Mouse (Mus musculus): ENCODE data around the gene Zfp335. TPM values are rescaled to one million over a fixed set of nuclear protein-coding genes. Genes with fewer than 3 reads are reported as not detected.

Zfp335 gene
- polyA plus RNA-seq, 1 experiment from 2014 or later, result 7.6 TPM

GRCm38 (mm10) chr2:164930706-164931581 lies 19.4 kb upstream of the Zfp335 start:
- no peak overlapping the region for H3K27ac ChIP-seq

GRCm38 (mm10) chr2:164924100-164924857 lies 12.7 kb upstream of the Zfp335 start:
- H3K9me3 ChIP-seq (replicated peaks; ENCODE audit: low read length), result no peaks in the 10 kb centered on the region
- no peak overlapping the region for H3K27ac ChIP-seq
- 31% methylated on average over 11 of the region's 11 CpGs for WGBS
- H3K36me3 ChIP-seq (ENCODE audit: insufficient read depth, low read length), result no peaks in the 10 kb centered on the region
- H3K27me3 ChIP-seq (ENCODE audit: insufficient read depth, low read length), result no peaks in the 10 kb centered on the region
- peak; percentile 93 for TF ChIP-seq CTCF (IDR thresholded peaks at IDR 0.05; ENCODE audit: low read depth)
- H3K4me2 ChIP-seq (ENCODE audit: low read length), result no peak overlapping the region
- no peak overlapping the region for H3K9ac ChIP-seq (ENCODE audit: low read depth, low read length)
- peak; percentile 62; the same call in 1 of the 2 replicates for ATAC-seq (replicated peaks; ENCODE audit: low FRiP score, low read depth)
- peak; percentile 87 for DNase-seq (ENCODE audit: low spot score)
- no peaks in the 10 kb centered on the region for H3K4me1 ChIP-seq (replicated peaks; ENCODE audit: insufficient read depth, low read length)
- H3K4me3 ChIP-seq (replicated peaks; ENCODE audit: low read depth, low read length), result no peak overlapping the region

More at GRCm38 (mm10) chr2:164930706-164931581, 19.4 kb upstream of the Zfp335 start:
- Histone ChIP-seq H3K4me2 (ENCODE audit: low read length) (no peak overlapping the region), H3K36me3 (ENCODE audit: insufficient read depth, low read length) (no peaks in the 10 kb centered on the region), H3K9ac (ENCODE audit: low read depth, low read length) (no peak overlapping the region), H3K9me3 (replicated peaks; ENCODE audit: low read length) (no peaks in the 10 kb centered on the region), H3K4me3 (replicated peaks; ENCODE audit: low read depth, low read length) (no peak overlapping the region), H3K27me3 (ENCODE audit: insufficient read depth, low read length) (no peaks in the 10 kb centered on the region), H3K4me1 (replicated peaks; ENCODE audit: insufficient read depth, low read length) (no peaks in the 10 kb centered on the region)
- 39% methylated on average over 11 of the region's 11 CpGs for WGBS
- TF ChIP-seq CTCF (IDR thresholded peaks at IDR 0.05; ENCODE audit: low read depth), result no peak
- DNase-seq (ENCODE audit: low spot score) (no peak), ATAC-seq (replicated peaks; ENCODE audit: low FRiP score, low read depth) (no peak)

GRCm38 (mm10) chr2:164923291-164923690 lies 11.7 kb upstream of the Zfp335 start:
- 34% methylated on average over 4 of the region's 4 CpGs for WGBS
- 0 out of 2 replicates have a peak overlapping the region, but pooled peaks have one; percentile 4 for H3K9ac ChIP-seq (ENCODE audit: low read depth, low read length)
- no peak for TF ChIP-seq CTCF (IDR thresholded peaks at IDR 0.05; ENCODE audit: low read depth)
- H3K4me1 ChIP-seq (replicated peaks; ENCODE audit: insufficient read depth, low read length), result no peaks in the 10 kb centered on the region
- ATAC-seq (replicated peaks; ENCODE audit: low FRiP score, low read depth) (no peak), DNase-seq (ENCODE audit: low spot score) (no peak)
- H3K9me3 ChIP-seq (replicated peaks; ENCODE audit: low read length), result no peaks in the 10 kb centered on the region
- no peak overlapping the region for H3K4me2 ChIP-seq (ENCODE audit: low read length)
- no peaks in the 10 kb centered on the region for H3K27me3 ChIP-seq (ENCODE audit: insufficient read depth, low read length)
- H3K4me3 ChIP-seq (replicated peaks; ENCODE audit: low read depth, low read length), result no peak overlapping the region
- no peaks in the 10 kb centered on the region for H3K36me3 ChIP-seq (ENCODE audit: insufficient read depth, low read length)
- H3K27ac ChIP-seq, result no peak overlapping the region

GRCm38 (mm10) chr2:164921984-164922383 lies 10.4 kb upstream of the Zfp335 start:
- TF ChIP-seq CTCF (IDR thresholded peaks at IDR 0.05; ENCODE audit: low read depth), result no peak
- Histone ChIP-seq H3K36me3 (ENCODE audit: insufficient read depth, low read length) (no peaks in the 10 kb centered on the region), H3K9ac (ENCODE audit: low read depth, low read length) (no peak overlapping the region), H3K4me1 (replicated peaks; ENCODE audit: insufficient read depth, low read length) (no peaks in the 10 kb centered on the region), H3K9me3 (replicated peaks; ENCODE audit: low read length) (no peaks in the 10 kb centered on the region), H3K4me2 (ENCODE audit: low read length) (no peak overlapping the region), H3K4me3 (replicated peaks; ENCODE audit: low read depth, low read length) (no peak overlapping the region), H3K27ac (no peak overlapping the region), H3K27me3 (ENCODE audit: insufficient read depth, low read length) (no peaks in the 10 kb centered on the region)
- 45% methylated on average over 7 of the region's 7 CpGs for WGBS
- ATAC-seq (replicated peaks; ENCODE audit: low FRiP score, low read depth) (no peak), DNase-seq (ENCODE audit: low spot score) (no peak)

GRCm38 (mm10) chr2:164918325-164918724 lies 6.8 kb upstream of the Zfp335 start:
- H3K4me2 ChIP-seq (ENCODE audit: low read length), result no peak overlapping the region
- H3K9ac ChIP-seq (ENCODE audit: low read depth, low read length), result no peak overlapping the region
- no peak overlapping the region for H3K4me3 ChIP-seq (replicated peaks; ENCODE audit: low read depth, low read length)
- H3K27me3 ChIP-seq (ENCODE audit: insufficient read depth, low read length), result no peaks in the 10 kb centered on the region
- no peaks in the 10 kb centered on the region for H3K9me3 ChIP-seq (replicated peaks; ENCODE audit: low read length)
- ATAC-seq (replicated peaks; ENCODE audit: low FRiP score, low read depth) (no peak), DNase-seq (ENCODE audit: low spot score) (peak; percentile 40)
- WGBS, result 78% methylated on average over 4 of the region's 5 CpGs
- no peaks in the 10 kb centered on the region for H3K36me3 ChIP-seq (ENCODE audit: insufficient read depth, low read length)
- H3K4me1 ChIP-seq (replicated peaks; ENCODE audit: insufficient read depth, low read length), result no peaks in the 10 kb centered on the region
- H3K27ac ChIP-seq, result no peak overlapping the region
- TF ChIP-seq CTCF (IDR thresholded peaks at IDR 0.05; ENCODE audit: low read depth), result peak; percentile 63

- Histone ChIP-seq H3K9me3 (replicated peaks; ENCODE audit: low read length) (no peaks in the 10 kb centered on the region), H3K4me3 (replicated peaks; ENCODE audit: low read depth, low read length) (no peak overlapping the region), H3K27me3 (ENCODE audit: insufficient read depth, low read length) (no peaks in the 10 kb centered on the region), H3K4me1 (replicated peaks; ENCODE audit: insufficient read depth, low read length) (0 out of 2 replicates have a peak, but pooled peaks cover under 1% of the 10 kb centered on the region), H3K9ac (ENCODE audit: low read depth, low read length) (no peak overlapping the region), H3K27ac (no peak overlapping the region), H3K36me3 (ENCODE audit: insufficient read depth, low read length) (no peaks in the 10 kb centered on the region), H3K4me2 (ENCODE audit: low read length) (no peak overlapping the region)
- DNase-seq (ENCODE audit: low spot score) (no peak), ATAC-seq (replicated peaks; ENCODE audit: low FRiP score, low read depth) (no peak)
- TF ChIP-seq CTCF (IDR thresholded peaks at IDR 0.05; ENCODE audit: low read depth), result no peak
- WGBS, result 36% methylated on average over 10 of the region's 10 CpGs
These were observed 5.8 kb upstream of the Zfp335 start for GRCm38 (mm10) chr2:164917371-164917770.
